Mouse (Mus musculus): Measurements from ENCODE around the gene Zswim4.
A peak's percentile ranks its signal among the peaks of the same experiment; 100 is the strongest.

The Zswim4 gene

GRCm38 (mm10) chr8:84223322-84224029, 13.4 kb downstream of the Zswim4 start:
- DNase-seq, result no peak

GRCm38 (mm10) chr8:84222566-84223165, 14.2 kb downstream of the Zswim4 start:
- DNase-seq, result no peak

GRCm38 (mm10) chr8:84220105-84220504, 16.8 kb downstream of the Zswim4 start:
- DNase-seq, result no peak

GRCm38 (mm10) chr8:84218143-84218542, 18.7 kb downstream of the Zswim4 start:
- no peak for DNase-seq

GRCm38 (mm10) chr8:84217206-84217605, 19.6 kb downstream of the Zswim4 start:
- DNase-seq, result no peak

GRCm38 (mm10) chr8:84213277-84213676, 23.6 kb downstream of the Zswim4 start:
- no peak for DNase-seq

- DNase-seq, result no peak
Observed at GRCm38 (mm10) chr8:84211881-84212563, 24.8 kb downstream of the Zswim4 start.

GRCm38 (mm10) chr8:84211202-84211601, 25.7 kb downstream of the Zswim4 start:
- no peak for DNase-seq

GRCm38 (mm10) chr8:84210167-84210791, 26.6 kb downstream of the Zswim4 start:
- peak; percentile 78 for DNase-seq

GRCm38 (mm10) chr8:84208381-84209380, 28.2 kb downstream of the Zswim4 start:
- no peak for DNase-seq

- DNase-seq, result no peak
Observed at GRCm38 (mm10) chr8:84207811-84208210, 29.0 kb downstream of the Zswim4 start.

GRCm38 (mm10) chr8:84206666-84207065, 30.2 kb downstream of the Zswim4 start:
- no peak for DNase-seq

- DNase-seq, result no peak
Observed at GRCm38 (mm10) chr8:84205073-84205472, 31.8 kb downstream of the Zswim4 start.

- DNase-seq, result no peak
Observed at GRCm38 (mm10) chr8:84203975-84204772, 32.7 kb downstream of the Zswim4 start.

GRCm38 (mm10) chr8:84202938-84203917, 33.6 kb downstream of the Zswim4 start:
- DNase-seq, result no peak

GRCm38 (mm10) chr8:84202466-84202865, 34.4 kb downstream of the Zswim4 start:
- DNase-seq, result no peak

GRCm38 (mm10) chr8:84201545-84202245, 35.2 kb downstream of the Zswim4 start:
- no peak for DNase-seq

GRCm38 (mm10) chr8:84200652-84201544, 36.0 kb downstream of the Zswim4 start:
- DNase-seq, result no peak
